Mouse (Mus musculus) CH12.LX (cell line): ENCODE measurements around the gene Ctc1.

Experiments used
- CTCF ChIP-seq, 2 experiments: IDR thresholded peaks in 1 of 2; conservative IDR thresholded peaks in 1 of 2; 2 replicates each; pipeline ENCODE4 v1.5.1; 2011 to 2012; ENCODE audit warnings: low read depth in 2 of 2, low read length in 2 of 2, improper control_type of control experiment in 1 of 2, inconsistent platforms in 1 of 2, mild to moderate bottlenecking in 1 of 2, moderate library complexity in 1 of 2
- EP300 ChIP-seq: IDR thresholded peaks from 2 replicates; pipeline ENCODE4 v1.6.1; 2011; ENCODE audit warnings: low read length, improper control_type of control experiment
- HCFC1 ChIP-seq: IDR thresholded peaks from 2 replicates; pipeline ENCODE4 v1.6.1; 2012; ENCODE audit warnings: low read depth, mild to moderate bottlenecking, inconsistent platforms, low read length, improper control_type of control experiment
- JUND ChIP-seq: conservative IDR thresholded peaks from 2 replicates; pipeline ENCODE4 v1.6.1; 2011; ENCODE audit warnings: low read depth, low read length, improper control_type of control experiment
- MAFK ChIP-seq: IDR thresholded peaks from 2 replicates; pipeline ENCODE4 v1.6.1; 2011; ENCODE audit warnings: low read length, improper control_type of control experiment; ENCODE audit not compliant: insufficient replicate concordance
- NRF1 ChIP-seq: IDR thresholded peaks from 2 replicates; pipeline ENCODE4 v1.6.1; 2014; ENCODE audit warnings: low read depth, mild to moderate bottlenecking, inconsistent platforms, low read length, improper control_type of control experiment, moderate library complexity
- POLR2A ChIP-seq: IDR thresholded peaks from 2 replicates; pipeline ENCODE4 v1.6.1; 2011; ENCODE audit warnings: low read depth, mild to moderate bottlenecking, improper control_type of control experiment, low read length
- POLR2AphosphoS2 ChIP-seq: IDR thresholded peaks from 2 replicates; pipeline ENCODE4 v1.6.1; 2011; ENCODE audit warnings: low read depth, low read length, improper control_type of control experiment
- USF1 ChIP-seq: IDR thresholded peaks from 2 replicates; pipeline ENCODE4 v1.6.1; 2014; ENCODE audit warnings: low read depth, mild to moderate bottlenecking, inconsistent platforms, low read length, improper control_type of control experiment

DNA sequence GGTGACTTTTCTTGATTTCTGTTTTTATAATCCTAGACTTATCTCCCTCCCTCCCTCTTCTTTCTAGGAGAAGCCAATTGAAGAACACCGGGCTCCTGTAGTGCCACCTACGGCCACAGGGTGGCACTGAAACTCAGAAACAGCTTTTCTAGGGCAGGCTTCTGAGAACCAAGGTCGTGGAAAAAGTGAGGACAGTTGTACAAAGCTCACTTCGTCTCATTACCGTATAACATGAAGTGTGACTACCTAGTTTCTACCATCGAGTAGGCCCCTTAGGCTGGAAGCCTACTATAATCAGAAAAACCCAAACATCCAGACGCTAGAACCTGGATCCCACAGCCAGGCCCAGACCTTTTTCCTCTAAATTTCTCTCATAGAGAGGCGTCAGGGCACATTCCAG, 51.2 kb downstream of the Ctc1 start:
- TF ChIP-seq POLR2AphosphoS2, result no peak
- peak; percentile 44; the same call in 1 of the 2 replicates for TF ChIP-seq POLR2A
- peak; percentile 71 for TF ChIP-seq JUND
- TF ChIP-seq MAFK, result no peak
- no peak for TF ChIP-seq USF1
- TF ChIP-seq EP300, result peak; percentile 49
- peak; percentile 96 to 99 for TF ChIP-seq CTCF (conservative IDR thresholded peaks at IDR 0.05 in 1 of 2, IDR thresholded peaks at IDR 0.05 in 1 of 2; ENCODE audit: low read depth in 2 of 2, low read length in 2 of 2)
- peak; percentile 42 for TF ChIP-seq HCFC1
- TF ChIP-seq NRF1, result 0 out of 2 replicates have a peak, but pooled peaks have one; percentile 25
